Mouse (Mus musculus) layer of hippocampus, adult 2 months (tissue): Measurements from ENCODE around the gene Mpzl1. TPM values are rescaled to one million over a fixed set of nuclear protein-coding genes. Genes with fewer than 3 reads are reported as not detected.
"Not testable (repeated sequence)": the region's sequence is repeated elsewhere in the genome, so short reads cannot be mapped to it uniquely, and the experiment has no call there.

Source experiments
- DNase-seq, 2 experiments: peaks; one replicate each; pipeline ENCODE4 v3.0.0; 2022; ENCODE audit warnings: low spot score in 2 of 2
- H3K27ac ChIP-seq: fragments of 200-600 bp; 2 replicates; pipeline ENCODE4 v1.8.1; 2022
- H3K4me3 ChIP-seq: fragments of 200-600 bp; 2 replicates; pipeline ENCODE4 v1.8.1; 2022; ENCODE audit warnings: mild to moderate bottlenecking
- CTCF ChIP-seq: fragments of 200-600 bp; conservative IDR thresholded peaks from 2 replicates; pipeline ENCODE4 v1.8.1; 2022; ENCODE audit warnings: antibody characterized with exemption, mild to moderate bottlenecking, moderate library complexity
- long read RNA-seq, 2 experiments: library from polyadenylated mRNA; stranded (forward); transcript quantifications; one replicate each; pipeline ENCODE4 v2.0.0; 2021; ENCODE audit warnings: borderline mapping rate in 2 of 2
- total RNA-seq, 2 experiments: library from RNA; stranded (reverse); gene quantifications; 2 replicates each; pipeline ENCODE4 v1.2.3; 2021

Gene Mpzl1
- 10 to 100 TPM; 30.6 to 38.5 TPM for total RNA-seq
- long read RNA-seq, experiment 1, transcript Mpzl1-201 (5 exons, 2,171 nt), result minor isoform, 8 of 23 reads
- long read RNA-seq, experiment 1, transcript Mpzl1-202 (6 exons, 2,285 nt), result major isoform, 13 of 23 reads
- long read RNA-seq, experiment 1, partial matches to known transcripts, result 0 of 23 reads
- long read RNA-seq, experiment 1, other reads (novel, unspliced or antisense), result 2 of 23 reads
- long read RNA-seq, experiment 2, transcript Mpzl1-202 (6 exons, 2,285 nt), result minor isoform, 17 of 44 reads
- long read RNA-seq, experiment 2, transcript Mpzl1-201 (5 exons, 2,171 nt), result major isoform, 18 of 44 reads
- long read RNA-seq, experiment 2, partial matches to known transcripts, result 1 of 44 reads
- long read RNA-seq, experiment 2, other reads (novel, unspliced or antisense), result 7 of 44 reads

DNA sequence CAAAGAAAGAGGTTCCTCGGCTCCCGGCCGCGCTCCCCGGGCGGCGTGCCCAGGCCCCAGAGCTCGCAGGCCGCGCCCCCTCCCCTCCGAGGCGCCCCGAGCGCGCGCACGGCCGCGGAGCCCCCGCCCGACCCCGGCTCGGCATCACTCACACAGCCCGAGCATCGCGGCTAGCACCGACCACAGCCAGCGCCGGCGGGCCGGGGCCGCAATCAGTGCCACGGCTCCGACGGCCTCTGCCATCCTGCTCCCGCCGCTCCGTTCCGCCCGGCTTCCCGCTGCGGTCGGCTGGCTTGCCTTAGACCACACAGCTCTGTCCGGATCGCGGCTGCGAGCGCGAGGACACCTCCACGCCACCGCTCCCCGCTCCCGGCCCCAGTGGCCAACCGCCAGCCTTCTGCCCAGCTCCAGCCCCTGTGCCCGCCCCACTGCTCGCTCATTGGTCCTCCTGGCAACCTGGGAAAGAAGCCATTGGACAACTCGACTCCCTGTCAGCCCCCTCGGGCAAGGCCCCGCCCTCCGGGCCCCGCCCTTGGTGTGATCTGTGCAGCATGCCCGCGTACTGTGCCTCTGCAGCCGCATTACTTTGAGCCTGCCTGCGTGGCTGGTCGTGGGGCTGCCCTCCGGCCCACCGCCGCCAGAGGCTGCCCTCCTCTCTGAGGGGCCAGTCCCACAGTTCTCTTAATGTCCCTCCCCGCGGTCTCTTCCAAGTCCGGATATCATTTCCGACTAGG lies at the start of gene Mpzl1:
Gene Mpzl1, minus strand, starts transcription at position 388 of the 734 bp plus-strand sequence.
- H3K4me3 ChIP-seq, result peak within 1 kb of the TSS; percentile 73
- peak; percentile 97 to 99 for DNase-seq
- TF ChIP-seq CTCF, result no peak; the same call in 1 of the 2 replicates
- peak within 1 kb of the TSS; percentile 97 for H3K27ac ChIP-seq

DNA sequence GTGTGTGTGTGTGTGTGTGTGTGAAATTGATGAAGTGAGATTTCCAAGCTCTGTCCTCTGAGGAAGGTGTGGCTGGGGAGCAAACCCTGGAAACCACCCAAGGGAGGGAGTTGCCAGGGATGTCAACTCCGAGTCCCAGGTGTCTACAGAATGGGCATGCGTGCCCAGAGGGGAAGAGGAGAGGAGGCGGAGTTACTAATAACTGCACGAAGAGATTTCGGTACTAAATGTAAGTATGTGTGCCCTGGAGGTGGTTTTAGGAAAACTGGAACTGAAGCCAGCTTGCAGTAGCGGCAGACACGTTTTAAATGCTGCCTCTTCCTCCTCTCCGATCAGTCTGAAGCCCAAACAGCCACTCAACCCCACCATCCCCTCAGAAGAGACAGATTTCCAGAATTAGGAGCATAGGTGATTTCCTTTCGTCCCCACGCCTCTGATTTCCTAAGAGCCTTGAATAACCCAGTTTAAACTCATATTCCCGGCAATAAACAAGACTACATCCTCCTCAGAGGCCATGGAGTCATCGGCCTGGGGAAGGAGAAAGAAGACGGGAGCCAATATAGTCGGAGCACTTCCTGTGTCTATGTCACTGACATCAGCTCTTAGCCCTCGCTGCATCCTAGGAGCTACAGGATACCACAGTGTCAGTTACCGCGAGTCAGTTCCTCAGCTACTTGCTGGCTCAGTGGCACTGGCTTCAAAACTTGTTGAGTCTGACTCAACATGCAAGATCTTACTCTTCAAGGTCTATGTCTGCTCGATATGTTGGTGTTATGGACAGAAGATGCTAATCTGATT lies 47.9 kb upstream of the Mpzl1 start:
- TF ChIP-seq CTCF, result no peak
- no peak for DNase-seq
- H3K4me3 ChIP-seq, result no peak overlapping the region
- no peak overlapping the region for H3K27ac ChIP-seq

DNA sequence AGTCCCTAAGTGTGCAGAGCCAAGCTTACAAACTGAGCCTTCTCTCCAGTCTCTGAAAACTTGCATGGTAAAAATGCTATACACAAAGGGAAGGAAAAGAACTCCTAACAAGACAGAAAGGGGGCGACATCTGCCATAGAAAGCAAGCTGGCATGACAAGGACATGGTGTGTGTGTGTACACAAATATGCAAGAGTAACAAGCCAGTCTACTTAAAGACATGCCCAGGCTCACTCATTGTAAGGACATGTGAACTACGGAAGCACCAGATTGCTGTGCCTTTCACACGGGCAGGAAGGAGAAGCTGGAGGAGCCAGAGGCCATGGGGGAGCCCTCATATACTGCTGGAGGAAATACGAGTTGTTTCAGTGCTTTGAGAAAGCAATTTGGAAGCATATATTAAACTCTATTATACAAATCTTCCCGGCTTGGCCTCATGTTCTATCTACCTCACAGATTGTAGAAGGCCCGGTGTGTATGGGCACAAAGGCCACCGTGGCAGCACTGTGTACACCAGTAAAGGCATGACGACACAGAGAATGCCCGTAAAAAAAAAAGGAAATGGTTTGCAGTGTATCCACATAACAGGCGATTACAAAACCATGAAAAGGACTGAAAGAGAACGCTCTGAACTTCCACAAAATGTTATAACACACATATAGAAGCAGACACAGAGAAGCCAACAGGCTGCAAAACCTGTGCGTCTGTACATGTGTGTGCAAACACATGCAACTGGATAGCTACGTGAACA lies 46.9 kb upstream of the Mpzl1 start:
- no peak overlapping the region for H3K27ac ChIP-seq
- H3K4me3 ChIP-seq, result no peak overlapping the region
- DNase-seq, result no peak
- peak; percentile 56 for TF ChIP-seq CTCF

DNA sequence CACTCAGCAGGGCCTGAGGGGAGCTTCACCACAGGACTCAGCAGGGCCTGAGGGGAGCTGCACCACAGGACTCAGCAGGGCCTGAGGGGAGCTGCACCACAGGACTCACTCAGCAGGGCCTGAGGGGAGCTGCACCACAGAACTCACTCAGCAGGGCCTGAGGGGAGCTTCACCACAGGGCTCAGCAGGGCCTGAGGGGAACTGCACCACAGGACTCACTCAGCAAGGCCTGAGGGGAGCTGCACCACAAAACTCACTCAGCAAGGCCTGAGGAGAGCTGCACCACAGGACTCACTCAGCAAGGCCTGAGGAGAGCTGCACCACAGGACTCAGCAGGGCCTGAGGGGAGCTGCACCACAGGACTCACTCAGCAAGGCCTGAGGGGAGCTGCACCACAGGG lies 45.7 kb upstream of the Mpzl1 start:
- H3K4me3 ChIP-seq, H3K27ac ChIP-seq, DNase-seq: not testable (repeated sequence)

GRCm38 (mm10) chr1:165679618-165679997 lies 45.3 kb upstream of the Mpzl1 start:
- no peak for DNase-seq
- Histone ChIP-seq H3K27ac (no peak overlapping the region), H3K4me3 (no peak overlapping the region)
- no peak; the same call in 1 of the 2 replicates for TF ChIP-seq CTCF

GRCm38 (mm10) chr1:165678861-165679617 lies 44.7 kb upstream of the Mpzl1 start:
- TF ChIP-seq CTCF, result peak; percentile 58
- Histone ChIP-seq H3K27ac (no peak overlapping the region), H3K4me3 (no peak overlapping the region)
- no peak for DNase-seq

DNA sequence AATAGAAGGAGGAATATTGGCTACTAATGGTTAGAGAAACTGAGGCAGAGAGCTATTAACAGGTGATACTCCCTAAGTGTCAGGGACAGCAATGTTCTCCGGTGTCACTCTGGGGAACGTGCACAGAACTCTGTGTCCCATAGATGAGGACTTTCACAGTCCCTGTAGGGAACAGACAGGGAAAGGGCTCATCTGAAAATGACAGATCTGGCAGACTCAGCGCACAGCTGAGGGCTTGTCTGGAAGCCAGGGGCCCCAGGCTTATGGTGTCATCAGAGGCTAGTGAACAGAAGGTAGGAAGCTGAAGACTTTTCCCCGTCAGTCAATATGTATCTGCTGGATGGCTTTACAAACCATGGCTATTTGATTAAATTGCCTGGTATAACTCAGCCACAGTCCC lies 43.2 kb upstream of the Mpzl1 start:
- TF ChIP-seq CTCF, result no peak
- Histone ChIP-seq H3K4me3 (no peak overlapping the region), H3K27ac (no peak overlapping the region)
- DNase-seq, result no peak

GRCm38 (mm10) chr1:165676993-165677392 lies 42.7 kb upstream of the Mpzl1 start:
- no peak for TF ChIP-seq CTCF
- DNase-seq, result no peak
- Histone ChIP-seq H3K4me3 (no peak overlapping the region), H3K27ac (no peak overlapping the region)

- Histone ChIP-seq H3K27ac (no peak overlapping the region), H3K4me3 (no peak overlapping the region)
- no peak for DNase-seq
- no peak for TF ChIP-seq CTCF
Observed at GRCm38 (mm10) chr1:165675167-165675566, 40.8 kb upstream of the Mpzl1 start.

- DNase-seq, result no peak
- TF ChIP-seq CTCF, result peak; percentile 34
- no peak overlapping the region for H3K27ac ChIP-seq
- H3K4me3 ChIP-seq, result no peak overlapping the region
Observed at GRCm38 (mm10) chr1:165672355-165672754, 38.0 kb upstream of the Mpzl1 start.

DNA sequence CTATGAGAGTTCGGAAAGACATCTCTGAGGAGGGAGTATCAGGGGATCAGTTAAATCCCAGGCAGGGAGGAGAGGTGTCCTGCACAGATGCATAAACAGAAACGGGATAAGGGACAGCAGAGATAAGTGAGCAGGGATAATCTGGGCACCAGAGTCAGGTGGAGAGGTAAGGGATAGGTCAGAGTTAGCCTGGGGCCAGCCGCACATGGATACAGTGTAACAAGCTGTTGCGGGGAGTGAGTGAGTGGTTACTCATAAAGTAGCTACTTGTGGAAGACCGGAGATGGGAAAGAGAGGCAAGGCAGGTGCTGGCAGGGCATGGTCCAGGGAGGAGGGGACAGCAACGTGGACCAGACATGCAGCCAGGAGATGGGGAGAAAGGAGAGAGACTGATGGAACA lies 35.7 kb upstream of the Mpzl1 start:
- TF ChIP-seq CTCF, result no peak
- H3K4me3 ChIP-seq, result no peak overlapping the region

DNA sequence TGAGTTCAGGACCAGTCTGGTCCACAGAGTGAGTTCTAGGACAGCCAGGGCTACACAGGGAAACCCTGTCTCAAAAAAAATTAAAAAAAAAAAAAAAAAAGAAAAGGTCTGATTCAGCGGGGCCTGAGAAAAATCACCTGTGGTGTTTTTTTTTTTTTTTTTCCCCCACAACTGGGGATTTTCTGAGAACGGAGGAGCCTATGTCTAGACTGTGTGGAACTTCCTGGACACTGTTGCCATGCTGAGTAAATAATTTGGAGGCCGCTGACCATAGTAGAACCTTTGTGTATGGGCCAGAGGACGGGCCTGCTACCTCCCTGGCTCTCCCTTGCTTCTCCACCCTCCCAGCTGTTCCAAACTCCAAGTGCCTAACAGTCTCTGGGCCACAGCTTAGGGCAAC lies 34.6 kb upstream of the Mpzl1 start:
- DNase-seq, result no peak
- no peak for TF ChIP-seq CTCF
- H3K4me3 ChIP-seq, result no peak overlapping the region

More for the DNA sequence above, 35.7 kb upstream of the Mpzl1 start:
- DNase-seq, result no peak
- H3K27ac ChIP-seq, result no peak overlapping the region

More for the DNA sequence above, 34.6 kb upstream of the Mpzl1 start:
- no peak overlapping the region for H3K27ac ChIP-seq
